Mouse (Mus musculus) hindbrain, embryonic 15.5 days (tissue): ENCODE data around the gene Cog5. TPM values are rescaled to one million over a fixed set of nuclear protein-coding genes. Genes with fewer than 3 reads are reported as not detected.

Experiments
- ATAC-seq: fragments of 200-750 bp; cut with Nextera tagmentation; 2 replicates; pipeline ENCODE4 v1.8.0; 2017; ENCODE audit warnings: low read depth, moderate number of reproducible peaks, moderate TSS enrichment; ENCODE audit not compliant: low FRiP score
- H3K27ac ChIP-seq: fragments of 300-500 bp; sonication (generic); replicated peaks from 2 replicates; pipeline ENCODE4 v1.5.1; 2015; ENCODE audit warnings: mild to moderate bottlenecking, inconsistent platforms
- H3K27me3 ChIP-seq: fragments of 300-500 bp; sonication (generic); 2 replicates; pipeline ENCODE4 v1.6.1; 2015; ENCODE audit warnings: control low read depth, inconsistent platforms
- H3K36me3 ChIP-seq: fragments of 300-500 bp; sonication (generic); 2 replicates; pipeline ENCODE4 v1.6.1; 2015; ENCODE audit warnings: control low read depth, inconsistent platforms
- H3K4me1 ChIP-seq: fragments of 300-500 bp; sonication (generic); replicated peaks from 2 replicates; pipeline ENCODE4 v1.6.1; 2015; ENCODE audit warnings: control low read depth, inconsistent platforms
- H3K4me2 ChIP-seq: fragments of 300-500 bp; sonication (generic); 2 replicates; pipeline ENCODE4 v1.6.1; 2015; ENCODE audit warnings: moderate library complexity, mild to moderate bottlenecking, inconsistent platforms
- H3K4me3 ChIP-seq: fragments of 300-500 bp; sonication (generic); 2 replicates; pipeline ENCODE4 v1.5.1; 2015; ENCODE audit warnings: mild to moderate bottlenecking, inconsistent platforms
- H3K9ac ChIP-seq: fragments of 300-500 bp; sonication (generic); 2 replicates; pipeline ENCODE4 v1.6.1; 2015; ENCODE audit warnings: inconsistent platforms
- H3K9me3 ChIP-seq: fragments of 300-500 bp; sonication (generic); 2 replicates; pipeline ENCODE4 v1.6.1; 2016; ENCODE audit warnings: control low read depth, inconsistent platforms
- WGBS: fragments of 180-500 bp; shearing (Covaris S2); methylation state at CpG from one replicate; pipeline ENCODE4 v1.1.7; 2015; 5-methylcytosine and 5-hydroxymethylcytosine counted together
- polyA plus RNA-seq: library from polyadenylated mRNA; unstranded; fragments of >200 nt; fragmentation: Nextera tagmentation; extraction: Ambion mirVana; gene quantifications from 2 replicates; pipeline ENCODE4 v1.2.1, GENCODE M21; 2015

Gene Cog5
- polyA plus RNA-seq, 1 experiment from 2014 or later = 26.9 TPM

GRCm38 (mm10) chr12:31900391-31900914 is 245.8 kb downstream of the Cog5 start:
- Histone ChIP-seq H3K27ac (no peak overlapping the region), H3K36me3 (no peaks in the 10 kb centered on the region), H3K9ac (no peak overlapping the region), H3K27me3 (no peaks in the 10 kb centered on the region), H3K4me1 (peaks cover 30% of the 10 kb centered on the region), H3K4me3 (no peak overlapping the region), H3K9me3 (no peaks in the 10 kb centered on the region), H3K4me2 (no peak overlapping the region)
- ATAC-seq = no peak
- WGBS = 78% methylated on average over 4 of the region's 4 CpGs

- H3K27ac ChIP-seq = peak overlapping the region; percentile 77
- no peak overlapping the region for H3K9ac ChIP-seq
- no peaks in the 10 kb centered on the region for H3K9me3 ChIP-seq
- H3K36me3 ChIP-seq = no peaks in the 10 kb centered on the region
- peaks cover 21% of the 10 kb centered on the region for H3K4me1 ChIP-seq
- no peak overlapping the region for H3K4me2 ChIP-seq
- H3K27me3 ChIP-seq = no peaks in the 10 kb centered on the region
- 35% methylated on average over 6 of the region's 6 CpGs for WGBS
- H3K4me3 ChIP-seq = no peak overlapping the region
- peak; percentile 93 for ATAC-seq
Measured at GRCm38 (mm10) chr12:31905696-31906551, 251.3 kb downstream of the Cog5 start.

DNA sequence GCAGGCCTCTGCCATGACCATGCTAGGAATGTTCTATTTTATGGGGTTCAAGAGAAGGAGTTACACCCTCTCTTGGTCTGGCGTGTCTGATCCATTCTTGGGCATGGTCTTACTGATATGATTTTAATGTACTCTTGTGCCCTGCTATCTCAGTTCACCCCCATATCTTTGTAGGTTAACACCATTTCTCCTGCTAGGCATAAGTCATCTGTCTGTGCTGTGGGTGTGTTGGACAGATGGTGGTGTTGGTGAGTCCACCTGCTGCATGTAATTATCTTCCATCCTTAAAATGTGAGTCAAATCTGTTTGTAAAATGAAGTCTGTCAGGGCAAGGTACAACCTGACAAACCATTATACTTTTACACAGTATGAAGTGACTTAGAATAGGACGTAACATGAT is 252.8 kb downstream of the Cog5 start:
- H3K27me3 ChIP-seq = no peaks in the 10 kb centered on the region
- H3K27ac ChIP-seq = no peak overlapping the region
- ATAC-seq = no peak
- no peak overlapping the region for H3K4me2 ChIP-seq
- H3K9ac ChIP-seq = no peak overlapping the region
- no peaks in the 10 kb centered on the region for H3K9me3 ChIP-seq
- no peaks in the 10 kb centered on the region for H3K36me3 ChIP-seq
- H3K4me1 ChIP-seq = peaks cover 21% of the 10 kb centered on the region
- 92% methylated on average over 2 of the region's 2 CpGs for WGBS
- H3K4me3 ChIP-seq = no peak overlapping the region

DNA sequence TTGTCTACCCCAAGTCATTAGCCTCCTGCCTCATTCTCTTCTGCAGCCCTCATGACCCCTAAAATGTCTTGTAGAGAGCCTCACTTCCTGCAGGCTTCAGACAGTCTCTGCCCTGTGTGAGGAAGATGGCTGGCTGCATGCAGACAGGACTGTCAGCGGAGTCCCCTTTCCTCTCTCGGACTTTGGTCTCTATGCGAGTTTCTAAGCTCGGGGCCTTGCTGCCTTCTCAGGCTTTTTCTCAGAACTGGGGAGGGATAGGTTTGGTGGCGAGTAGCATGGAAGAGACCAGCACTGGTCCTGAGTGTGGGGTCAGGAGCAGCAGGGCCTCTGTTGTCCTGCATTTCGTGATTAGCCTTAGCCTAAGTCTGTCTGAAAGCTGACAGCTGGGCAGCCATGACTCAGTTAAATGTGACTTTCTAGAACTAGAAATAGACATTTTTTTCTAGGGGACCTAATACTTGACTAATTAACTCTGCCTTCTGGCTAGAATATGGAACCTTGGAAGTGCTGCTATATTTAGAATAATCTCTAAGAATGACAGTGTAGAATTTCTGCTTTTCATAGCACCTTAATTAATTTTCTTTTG is 258.4 kb downstream of the Cog5 start:
- no peak overlapping the region for H3K4me2 ChIP-seq
- no peak for ATAC-seq
- WGBS = 90% methylated on average over 6 of the region's 6 CpGs
- no peaks in the 10 kb centered on the region for H3K36me3 ChIP-seq
- no peak overlapping the region for H3K27ac ChIP-seq
- H3K9ac ChIP-seq = no peak overlapping the region
- no peaks in the 10 kb centered on the region for H3K4me1 ChIP-seq
- no peaks in the 10 kb centered on the region for H3K9me3 ChIP-seq
- H3K27me3 ChIP-seq = no peaks in the 10 kb centered on the region
- H3K4me3 ChIP-seq = no peak overlapping the region

DNA sequence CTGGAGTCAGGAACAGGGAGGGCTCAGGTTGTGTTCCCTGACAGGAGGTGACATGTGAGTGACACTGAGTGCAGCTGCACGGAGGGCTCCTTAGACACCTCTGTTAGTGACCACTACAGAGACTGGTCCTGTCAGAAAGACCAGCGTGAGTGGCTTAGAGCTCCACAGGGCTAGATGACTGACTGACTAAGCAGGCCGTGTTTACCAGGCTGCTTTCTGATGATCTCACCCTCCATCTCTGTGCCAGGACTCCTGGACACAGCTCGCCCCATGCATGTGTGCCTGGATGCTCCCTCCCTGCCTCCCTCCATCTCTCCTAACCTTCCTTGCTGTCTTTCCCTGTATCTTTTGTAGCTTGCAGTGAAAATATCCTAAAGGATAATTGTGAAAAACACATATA is 258.9 kb downstream of the Cog5 start:
- Histone ChIP-seq H3K36me3 (no peaks in the 10 kb centered on the region), H3K4me1 (no peaks in the 10 kb centered on the region), H3K4me2 (no peak overlapping the region), H3K27me3 (no peaks in the 10 kb centered on the region), H3K9ac (no peak overlapping the region), H3K9me3 (no peaks in the 10 kb centered on the region), H3K4me3 (no peak overlapping the region), H3K27ac (no peak overlapping the region)
- 81% methylated on average over 4 of the region's 4 CpGs for WGBS
- ATAC-seq = no peak

GRCm38 (mm10) chr12:31916691-31917090 is 262.0 kb downstream of the Cog5 start:
- H3K4me2 ChIP-seq = no peak overlapping the region
- no peaks in the 10 kb centered on the region for H3K4me1 ChIP-seq
- no peak overlapping the region for H3K9ac ChIP-seq
- H3K27ac ChIP-seq = no peak overlapping the region
- no peak overlapping the region for H3K4me3 ChIP-seq
- H3K36me3 ChIP-seq = no peaks in the 10 kb centered on the region
- 94% methylated on average over 5 of the region's 5 CpGs for WGBS
- H3K9me3 ChIP-seq = no peaks in the 10 kb centered on the region
- no peaks in the 10 kb centered on the region for H3K27me3 ChIP-seq
- no peak for ATAC-seq

- Histone ChIP-seq H3K9me3 (no peaks in the 10 kb centered on the region), H3K4me3 (no peak overlapping the region), H3K27me3 (no peaks in the 10 kb centered on the region), H3K27ac (no peak overlapping the region), H3K36me3 (no peaks in the 10 kb centered on the region), H3K9ac (no peak overlapping the region), H3K4me2 (no peak overlapping the region), H3K4me1 (no peaks in the 10 kb centered on the region)
- 78% methylated on average over 5 of the region's 5 CpGs for WGBS
- no peak for ATAC-seq
Measured at GRCm38 (mm10) chr12:31917245-31917644, 262.6 kb downstream of the Cog5 start.

DNA sequence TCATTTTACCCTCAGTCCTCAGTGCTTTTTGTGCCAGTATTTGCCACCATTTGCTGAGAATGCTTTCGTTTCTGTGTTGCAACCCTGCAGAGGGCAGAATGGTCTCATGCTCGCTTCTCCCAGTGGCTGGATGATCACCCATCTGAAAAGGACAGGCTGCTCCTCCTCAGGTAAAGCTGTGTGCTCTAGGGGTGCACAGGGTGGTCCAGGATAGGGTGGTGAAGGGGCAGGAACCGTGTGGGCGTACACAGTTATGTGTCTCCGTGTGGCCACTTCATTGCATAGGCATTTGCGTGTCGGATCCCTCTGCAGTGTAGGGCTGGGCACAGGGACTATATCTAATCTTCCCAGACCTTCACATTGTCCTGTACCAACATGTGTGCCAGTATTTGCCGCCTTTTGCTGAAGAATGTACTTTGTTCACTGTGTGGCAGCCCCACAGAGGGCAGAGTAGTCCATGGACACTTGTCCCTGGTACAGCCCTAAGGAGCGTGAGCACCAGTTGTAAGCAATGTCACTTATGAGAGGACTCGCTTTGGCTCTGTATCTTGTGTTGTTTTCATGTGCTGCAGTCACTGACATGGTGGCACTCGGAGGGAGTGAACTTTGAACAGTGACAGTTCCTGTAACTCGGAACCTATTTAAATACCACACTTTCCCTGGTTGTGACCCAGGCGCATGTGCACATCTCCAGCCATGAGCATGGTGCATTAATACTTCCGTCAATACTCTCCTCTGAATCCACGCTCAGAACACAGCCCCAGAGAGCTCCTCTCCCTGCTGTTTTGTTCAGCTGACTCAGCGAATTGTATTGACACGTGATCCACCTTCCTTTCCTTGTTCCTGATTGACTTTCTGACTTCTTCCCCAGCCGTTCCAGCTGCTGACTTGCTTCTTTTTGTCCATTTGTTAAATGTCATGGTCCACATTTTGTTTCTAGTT is 266.1 kb downstream of the Cog5 start:
- no peak for ATAC-seq
- WGBS = 81% methylated on average over 18 of the region's 18 CpGs
- H3K27me3 ChIP-seq = no peaks in the 10 kb centered on the region
- no peaks in the 10 kb centered on the region for H3K9me3 ChIP-seq
- no peaks in the 10 kb centered on the region for H3K4me1 ChIP-seq
- no peak overlapping the region for H3K9ac ChIP-seq
- H3K27ac ChIP-seq = no peak overlapping the region
- H3K4me2 ChIP-seq = no peak overlapping the region
- no peak overlapping the region for H3K4me3 ChIP-seq
- 0 out of 2 replicates have a peak, but pooled peaks cover 4% of the 10 kb centered on the region for H3K36me3 ChIP-seq

DNA sequence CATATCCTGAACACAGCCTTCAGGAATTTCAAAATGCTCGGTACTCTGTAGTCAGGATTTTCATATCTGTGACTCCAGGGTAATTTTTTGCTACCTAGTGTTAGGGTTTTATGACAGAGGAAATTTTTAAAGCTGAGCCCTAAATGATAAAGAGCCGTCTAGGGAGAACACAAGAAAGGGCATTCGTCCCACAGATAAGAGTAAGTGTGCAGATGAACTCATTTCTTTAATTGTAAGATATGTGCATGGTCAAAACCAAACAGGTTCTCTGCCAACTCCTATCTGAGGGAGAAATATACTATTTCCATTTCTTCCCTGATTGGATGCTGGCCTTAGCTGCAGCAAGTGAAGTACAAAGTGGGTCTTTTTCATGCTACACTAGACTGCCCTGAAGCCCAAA is 269.5 kb downstream of the Cog5 start:
- Histone ChIP-seq H3K4me1 (no peaks in the 10 kb centered on the region), H3K27ac (no peak overlapping the region), H3K4me3 (no peak overlapping the region), H3K9ac (no peak overlapping the region), H3K9me3 (no peaks in the 10 kb centered on the region), H3K4me2 (no peak overlapping the region), H3K36me3 (peaks cover 20% of the 10 kb centered on the region), H3K27me3 (no peaks in the 10 kb centered on the region)
- ATAC-seq = no peak
- WGBS = 96% methylated on average over 3 of the region's 3 CpGs

DNA sequence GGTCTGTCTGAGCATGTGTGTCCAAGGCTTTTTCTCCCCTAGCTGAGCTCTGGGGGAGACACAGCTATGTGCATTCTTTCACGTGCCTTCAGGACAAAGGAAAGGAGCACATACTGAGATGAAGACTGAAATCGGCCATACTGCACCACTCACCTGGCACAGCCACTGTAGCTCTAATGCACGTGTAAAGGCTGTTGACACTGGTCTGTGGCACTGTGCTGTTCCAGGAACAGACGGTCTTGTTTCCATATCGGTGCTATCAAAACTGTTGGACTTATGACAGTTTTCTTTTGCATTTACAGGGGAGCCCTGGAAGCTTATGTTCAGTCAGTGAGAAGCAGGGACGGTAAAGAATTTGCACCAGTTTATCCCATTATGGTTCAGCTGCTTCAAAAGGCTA is 270.7 kb downstream of the Cog5 start:
- H3K27ac ChIP-seq = no peak overlapping the region
- no peak overlapping the region for H3K4me3 ChIP-seq
- no peak overlapping the region for H3K4me2 ChIP-seq
- peaks cover 25% of the 10 kb centered on the region for H3K36me3 ChIP-seq
- no peak overlapping the region for H3K9ac ChIP-seq
- H3K27me3 ChIP-seq = no peaks in the 10 kb centered on the region
- H3K4me1 ChIP-seq = no peaks in the 10 kb centered on the region
- no peaks in the 10 kb centered on the region for H3K9me3 ChIP-seq
- WGBS = 95% methylated on average over 6 of the region's 6 CpGs
- ATAC-seq = no peak

- Histone ChIP-seq H3K36me3 (peaks cover 32% of the 10 kb centered on the region), H3K27ac (no peak overlapping the region)
- WGBS = 34% methylated on average over 4 of the region's 4 CpGs
Measured at GRCm38 (mm10) chr12:31926661-31927061, 272.0 kb downstream of the Cog5 start.

GRCm38 (mm10) chr12:31928498-31928897 is 273.8 kb downstream of the Cog5 start:
- WGBS = 87% methylated on average over 3 of the region's 3 CpGs
- H3K9me3 ChIP-seq = no peaks in the 10 kb centered on the region
- no peak for ATAC-seq
- no peaks in the 10 kb centered on the region for H3K27me3 ChIP-seq
- no peak overlapping the region for H3K4me2 ChIP-seq
- H3K36me3 ChIP-seq = peaks cover 38% of the 10 kb centered on the region
- H3K9ac ChIP-seq = no peak overlapping the region
- no peaks in the 10 kb centered on the region for H3K4me1 ChIP-seq
- H3K4me3 ChIP-seq = no peak overlapping the region
- H3K27ac ChIP-seq = no peak overlapping the region

More at GRCm38 (mm10) chr12:31926661-31927061, 272.0 kb downstream of the Cog5 start:
- ATAC-seq = peak; percentile 89
- Histone ChIP-seq H3K4me2 (no peak overlapping the region), H3K4me1 (no peaks in the 10 kb centered on the region), H3K9ac (no peak overlapping the region), H3K9me3 (no peaks in the 10 kb centered on the region), H3K4me3 (no peak overlapping the region), H3K27me3 (no peaks in the 10 kb centered on the region)
